Mouse (Mus musculus) frontal cortex, adult 2 months (tissue): ENCODE data around the gene Gm10837. TPM values are rescaled to one million over a fixed set of nuclear protein-coding genes. Genes with fewer than 3 reads are reported as not detected.
A peak's percentile ranks its signal among the peaks of the same experiment; 100 is the strongest.
"Not testable (repeated sequence)": the region's sequence is repeated elsewhere in the genome, so short reads cannot be mapped to it uniquely, and the experiment has no call there.

Experiments
- DNase-seq, 2 experiments: peaks; one replicate each; pipeline ENCODE4 v3.0.0; 2022; ENCODE audit warnings: low spot score in 1 of 2; ENCODE audit errors: extremely low spot score in 1 of 2
- polyA plus RNA-seq: library from polyadenylated mRNA; depleted of rRNA; stranded (reverse); fragments of >200 nt; gene quantifications from 2 replicates; pipeline ENCODE4 v1.2.3, GENCODE M21; 2012; rRNA removed

Gm10837 gene
- not detected in 2 replicates for polyA plus RNA-seq

GRCm38 (mm10) chr14:122490441-122491328 lies at the start of gene Gm10837:
Gm10837 (plus strand) TSS chr14:122490586.
- no peak for DNase-seq

DNA sequence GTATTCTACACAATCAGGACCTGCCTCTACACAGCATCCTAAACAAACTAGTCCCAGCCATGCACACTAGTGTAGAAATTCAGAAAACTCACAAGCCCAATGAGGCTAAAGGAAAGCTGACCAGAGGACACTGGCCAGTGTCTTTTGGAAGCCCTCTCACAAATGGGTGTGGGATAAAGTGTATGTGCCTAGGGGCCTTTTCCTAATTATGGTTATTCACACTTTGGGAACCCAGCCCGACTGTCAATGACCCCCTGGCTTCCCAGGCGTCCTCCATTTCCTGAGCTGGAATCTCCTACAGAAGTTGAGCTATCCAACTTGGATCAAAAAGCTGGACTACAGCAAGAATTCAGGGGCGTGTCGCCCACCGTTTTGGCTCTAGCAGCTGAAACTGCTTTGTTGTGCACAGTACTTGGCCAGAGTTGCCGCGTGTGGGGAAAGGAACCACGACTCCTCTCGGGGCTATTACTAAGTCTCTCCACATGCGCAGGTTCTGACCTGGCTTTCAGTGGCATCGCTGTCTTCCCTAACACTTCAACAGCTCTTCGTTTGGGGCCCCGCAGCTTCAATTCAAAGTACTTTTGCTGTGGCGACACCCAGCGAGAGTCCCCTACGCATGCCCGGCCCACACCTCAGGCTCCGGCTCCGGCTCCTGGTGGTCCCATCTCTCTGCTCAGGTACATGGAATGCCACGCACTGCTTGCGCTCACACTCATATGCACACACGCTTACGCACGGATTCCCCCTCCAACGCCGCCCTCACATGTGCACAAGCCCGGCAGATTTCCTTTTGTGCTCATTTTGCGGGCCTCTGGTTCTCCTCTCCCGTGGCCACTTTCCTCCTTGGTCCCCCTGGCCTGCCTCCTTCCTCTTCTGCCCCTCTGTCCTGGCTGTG lies 40.5 kb upstream of the Gm10837 start:
- DNase-seq, result no peak

DNA sequence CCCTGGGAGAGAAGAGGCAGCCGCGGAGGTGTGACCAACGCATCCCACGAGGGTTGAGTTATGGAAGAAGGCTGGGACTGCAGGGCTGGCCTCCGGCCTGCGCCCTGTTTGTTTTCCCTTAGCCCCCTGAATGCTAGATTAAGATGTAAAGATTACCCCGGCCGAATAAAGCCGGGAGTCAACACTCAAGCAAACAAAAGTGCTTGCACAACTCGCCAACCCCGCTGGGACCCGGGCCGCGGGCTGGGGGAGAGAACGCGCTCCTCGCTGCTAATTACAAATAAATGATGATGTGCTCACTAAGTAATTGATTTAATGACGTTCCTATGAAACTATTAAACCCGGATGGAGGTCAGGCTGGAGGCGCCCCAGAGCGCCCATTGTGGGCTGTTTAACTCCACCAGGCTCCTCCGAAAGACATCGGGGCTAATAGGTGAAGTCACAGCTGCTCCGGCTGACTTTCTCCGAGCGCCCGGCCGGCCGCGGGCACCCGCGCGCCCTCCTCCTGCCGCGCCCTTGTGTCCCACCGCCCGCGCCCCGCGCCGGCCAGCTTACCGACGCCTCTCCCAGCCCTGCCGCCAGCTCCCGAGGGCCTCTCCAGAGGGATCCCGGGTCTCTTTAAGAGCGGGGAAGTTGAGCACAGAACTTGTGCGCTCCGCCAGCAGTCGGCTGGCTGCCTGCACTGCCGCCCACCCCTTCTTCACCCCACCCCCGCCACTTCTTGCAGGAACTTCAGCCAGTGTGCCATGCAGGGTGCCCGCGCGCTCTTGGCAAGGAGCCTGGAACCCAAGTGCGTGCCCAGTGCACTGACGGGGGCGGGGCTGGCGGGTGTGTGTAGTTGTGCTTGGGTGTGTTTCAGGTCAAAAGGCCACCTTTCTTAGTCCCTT lies 39.6 kb upstream of the Gm10837 start, which contains the start of gene Gm5089:
TSS of gene Gm5089 (minus strand) at position 620 of the 887 bp plus-strand sequence.
- peak in 1 of 2 experiments; percentile 57 for DNase-seq

GRCm38 (mm10) chr14:122451551-122452145 lies 38.7 kb upstream of the Gm10837 start:
- DNase-seq, result no peak

- no peak for DNase-seq
Observed at GRCm38 (mm10) chr14:122452701-122453387, 37.5 kb upstream of the Gm10837 start.

- DNase-seq, result peak in 1 of 2 experiments; percentile 51
Observed at GRCm38 (mm10) chr14:122453388-122453995, 36.9 kb upstream of the Gm10837 start.

DNA sequence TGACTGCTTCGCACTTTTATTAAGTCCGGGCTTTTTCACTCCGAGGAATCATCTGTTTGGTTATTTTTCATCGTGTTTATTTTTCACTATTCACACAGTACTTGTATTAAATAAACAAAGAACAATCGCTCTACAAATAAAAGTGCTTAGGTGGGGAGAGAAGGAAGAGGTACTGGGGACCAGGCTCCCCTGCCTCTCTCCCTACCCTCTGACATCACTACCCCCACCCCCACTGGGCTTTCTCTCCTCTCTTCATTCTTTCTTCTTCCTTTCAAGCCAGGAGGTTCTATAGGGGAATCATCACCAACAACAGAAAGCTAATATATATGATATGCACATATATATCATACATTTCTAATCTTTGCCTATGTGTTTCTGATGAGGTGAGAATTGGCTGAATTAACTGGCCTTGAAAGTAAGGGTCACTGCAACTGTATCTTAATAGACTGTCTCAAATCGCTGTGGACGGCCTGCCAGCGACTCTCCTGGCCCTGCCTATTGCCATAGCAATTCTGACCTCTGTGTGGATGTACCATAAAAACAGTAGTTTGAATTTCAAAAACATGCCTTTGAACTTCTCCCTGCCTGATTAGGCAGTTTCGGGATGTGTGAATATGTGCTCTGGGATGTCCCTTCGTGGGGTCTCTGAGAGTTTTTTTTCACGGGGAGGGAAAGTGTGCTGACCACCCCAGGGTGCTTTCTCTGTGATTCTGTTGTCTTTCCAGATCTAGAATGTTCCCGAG lies 36.2 kb upstream of the Gm10837 start:
- DNase-seq, result no peak

GRCm38 (mm10) chr14:122454901-122455561 lies 35.4 kb upstream of the Gm10837 start:
- no peak for DNase-seq

GRCm38 (mm10) chr14:122455562-122455958 lies 34.8 kb upstream of the Gm10837 start:
- DNase-seq, result no peak

DNA sequence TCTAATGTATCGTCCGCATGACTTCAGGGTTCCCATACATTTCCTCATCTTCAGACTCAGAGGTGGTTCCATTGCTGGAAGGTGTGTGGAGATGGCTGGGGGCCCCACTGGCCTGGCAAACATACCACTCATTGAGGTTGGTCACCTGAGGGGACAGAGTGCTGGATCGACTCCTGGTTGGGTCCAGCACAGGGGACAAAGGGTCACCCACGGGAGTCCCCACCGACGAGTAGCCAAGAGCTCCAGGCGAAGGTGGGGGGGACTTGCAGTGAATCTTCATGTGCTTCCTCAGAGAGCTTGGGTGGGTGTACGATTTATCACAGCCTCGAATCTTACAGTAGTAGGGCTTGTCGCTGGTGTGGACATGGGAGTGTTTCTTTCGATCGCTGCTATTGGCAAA lies 31.1 kb upstream of the Gm10837 start:
- DNase-seq, result not testable (repeated sequence)

- no peak for DNase-seq
Observed at GRCm38 (mm10) chr14:122459776-122460175, 30.6 kb upstream of the Gm10837 start.

- DNase-seq, result no peak
Observed at GRCm38 (mm10) chr14:122460226-122460625, 30.2 kb upstream of the Gm10837 start.

DNA sequence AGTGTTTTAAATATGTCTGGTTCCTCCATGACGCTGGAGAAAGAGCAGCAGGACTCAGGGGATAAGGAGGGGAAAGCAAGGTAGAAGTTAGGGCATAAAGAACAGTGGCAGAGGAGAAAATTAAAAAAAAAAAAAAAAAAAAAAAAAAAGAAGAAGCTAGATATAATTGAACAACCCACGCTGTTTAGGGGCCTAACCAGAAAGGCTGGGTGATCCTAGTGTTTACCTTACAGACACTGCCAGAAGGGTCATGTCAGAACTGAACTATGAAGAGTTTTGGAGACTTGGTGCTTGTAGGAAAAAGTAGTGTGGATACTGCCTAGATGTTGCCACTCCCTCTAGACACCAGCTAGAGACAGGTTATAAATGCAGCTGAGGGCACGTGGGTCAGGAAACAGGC lies 28.9 kb upstream of the Gm10837 start:
- DNase-seq, result no peak

DNA sequence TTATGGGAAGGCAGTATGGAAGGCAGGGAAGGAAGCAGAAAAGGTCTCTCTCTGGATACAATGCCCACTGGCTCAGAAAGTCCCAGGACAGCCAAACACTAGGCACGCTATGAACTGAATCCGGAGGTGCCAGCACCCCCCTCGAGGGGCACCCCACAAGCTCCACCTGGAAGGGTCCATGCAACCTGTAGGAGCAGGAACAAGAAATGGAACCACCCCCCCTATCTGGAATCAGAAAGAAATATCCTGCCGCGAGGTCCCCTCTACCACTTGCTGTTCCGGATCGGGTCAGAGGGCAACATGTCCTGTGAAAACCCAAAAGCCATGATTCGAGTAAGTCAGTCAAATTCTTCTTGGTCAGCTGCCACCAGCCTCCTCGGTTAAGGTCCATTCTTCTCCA lies 28.4 kb upstream of the Gm10837 start:
- DNase-seq, result no peak

DNA sequence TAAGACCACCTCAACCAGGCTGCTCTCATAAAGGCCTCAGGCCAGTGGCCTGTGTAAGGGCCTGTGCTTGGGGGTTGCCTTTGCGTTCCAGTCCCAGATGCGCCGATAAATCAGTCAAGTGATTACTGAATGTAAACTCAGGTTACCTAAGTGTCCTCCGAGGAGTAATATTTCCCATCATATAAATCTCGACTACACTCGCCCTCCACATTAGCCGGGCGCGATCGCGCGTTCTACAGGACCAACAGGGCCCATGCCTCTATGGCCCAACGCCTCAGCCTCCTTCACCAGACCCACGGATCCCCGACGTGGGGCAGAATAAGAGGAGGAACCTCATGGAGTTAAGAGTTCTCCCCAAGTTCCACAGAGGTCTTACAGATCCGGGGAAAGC lies 27.7 kb upstream of the Gm10837 start:
- no peak for DNase-seq

DNA sequence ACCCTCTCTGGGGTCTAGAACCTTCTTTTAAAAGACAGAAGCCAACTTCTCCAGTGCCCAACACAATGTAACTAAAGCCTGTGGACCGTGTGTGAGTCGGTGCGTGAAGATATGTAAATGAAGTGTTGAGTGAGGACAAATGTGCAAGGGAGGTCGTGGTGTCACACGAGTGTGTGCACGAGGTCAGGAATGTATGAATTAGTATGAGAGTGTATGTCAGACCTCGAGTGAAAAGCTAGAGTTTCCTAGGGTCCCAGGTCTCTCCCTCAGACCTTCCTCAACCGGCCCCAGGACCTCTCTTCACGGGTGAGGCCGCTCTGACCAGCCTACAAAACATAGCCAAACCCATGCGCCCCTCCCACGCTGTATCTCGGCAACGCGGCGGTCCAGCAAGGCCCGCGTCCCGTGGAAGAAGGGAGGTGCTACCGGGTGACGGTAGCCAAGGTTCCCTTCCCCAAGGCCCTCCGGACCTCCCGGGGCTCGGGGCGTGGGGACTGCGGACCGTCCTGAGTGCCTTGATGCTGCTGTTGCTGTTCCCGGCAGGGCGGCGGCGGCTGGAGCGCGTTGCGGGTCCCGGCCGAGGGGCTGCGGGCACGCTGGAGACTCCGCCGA lies 27.2 kb upstream of the Gm10837 start:
- no peak for DNase-seq

DNA sequence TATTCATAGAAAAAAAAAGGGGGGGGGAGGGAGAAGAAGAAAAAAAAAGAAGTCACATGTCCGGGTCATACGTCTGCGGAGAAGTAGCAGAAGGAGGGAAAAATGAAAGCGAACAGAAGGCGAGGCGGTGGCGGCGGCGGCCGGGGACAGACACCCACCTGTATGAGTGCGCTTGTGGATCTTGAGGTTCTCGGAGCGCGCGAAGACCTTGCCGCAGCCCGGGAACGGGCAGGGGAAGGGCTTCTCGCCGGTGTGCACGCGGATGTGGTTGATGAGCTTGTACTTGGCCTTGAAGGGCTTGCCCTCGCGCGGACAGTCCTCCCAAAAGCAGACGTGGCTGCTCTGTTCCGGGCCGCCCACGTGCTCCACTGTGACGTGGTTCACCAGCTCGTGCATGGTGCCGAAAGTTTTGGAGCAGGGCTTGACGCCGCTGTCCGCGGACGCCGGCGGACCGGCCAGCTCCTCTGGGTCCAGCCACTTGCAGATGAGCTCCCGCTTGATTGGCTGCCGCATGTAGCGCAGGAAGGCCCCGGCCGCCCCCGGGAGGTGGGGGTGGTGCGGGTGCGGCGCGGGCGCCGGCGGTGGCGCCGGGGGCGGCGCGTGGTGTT lies 26.5 kb upstream of the Gm10837 start:
- not testable (repeated sequence) for DNase-seq
